Mouse (Mus musculus) CD4-positive, CD25-positive, alpha-beta regulatory T cell, adult 2 months (primary cell): ENCODE results near the gene Asb14.
"Not testable (repeated sequence)": the region's sequence is repeated elsewhere in the genome, so short reads cannot be mapped to it uniquely, and the experiment has no call there.

Experiments used
- DNase-seq: peaks from one replicate; pipeline ENCODE4 v3.0.0-alpha.2; 2012; ENCODE audit warnings: low read depth, low spot score

The Asb14 gene

DNA sequence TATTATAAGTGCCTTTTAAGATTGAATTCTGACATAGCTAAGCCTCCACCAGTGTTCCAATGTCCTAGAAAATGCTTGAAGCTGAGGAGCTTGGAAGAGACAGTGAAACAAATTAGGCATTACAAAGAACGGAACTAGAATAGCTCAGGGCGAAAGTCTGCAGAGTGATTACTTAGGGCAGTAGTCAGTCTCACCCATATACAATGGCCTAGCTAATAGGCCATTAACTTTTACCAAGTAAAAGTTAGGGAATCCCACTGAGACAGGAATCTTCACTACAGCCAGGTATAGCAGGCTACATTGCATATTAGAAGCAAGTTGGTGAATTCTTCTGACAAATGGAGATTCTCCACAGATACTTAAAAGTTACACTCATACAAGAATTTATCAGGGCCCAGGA is 61.8 kb downstream of the Asb14 start:
- not testable (repeated sequence) for DNase-seq

- no peak for DNase-seq
Observed at GRCm38 (mm10) chr14:26960518-26960917, 66.2 kb downstream of the Asb14 start.
